Mouse (Mus musculus) mature B cell (primary cell): ENCODE measurements at regions not wholly inside any gene's neighbourhood (a gene's known extent, or its start where the extent isn't known, plus 50 kb on each side); places are given as distances from the start of the nearest gene placed in this dataset.

Experiments used
- in situ Hi-C: fragments of 300-500 bp; cut with MboI; formaldehyde crosslinking; loops from 2 replicates; pipeline ENCODE4 v1.14.3; 2019

DNA sequence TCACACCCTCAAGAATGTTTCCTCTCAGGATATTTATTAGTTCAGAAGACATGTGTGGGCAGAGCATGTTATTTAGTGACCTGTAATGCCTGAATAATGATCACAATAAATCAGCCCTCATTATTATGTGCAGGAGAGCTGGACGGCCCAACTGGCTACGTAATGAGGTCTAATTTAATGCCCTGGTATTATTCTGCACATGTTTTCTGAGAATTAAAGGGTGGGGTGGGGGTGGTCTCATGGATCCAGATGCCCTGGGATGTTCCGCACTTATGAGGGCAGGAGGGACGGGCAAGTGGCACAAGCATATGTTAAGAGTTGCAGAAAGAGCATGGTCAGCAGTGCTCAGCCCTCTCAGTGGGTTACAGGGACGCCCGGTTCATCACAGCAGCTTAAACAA is 339.7 kb upstream of the Npvf start:
- in situ Hi-C loops = loop anchor here (10.0 kb wide), 1 partner anchor 171 kb away; no protein-coding TSS in a partner anchor

- in situ Hi-C loops = no loop called here
These were observed 348.5 kb upstream of the Npvf start for GRCm38 (mm10) chr6:51002713-51003112.

GRCm38 (mm10) chr6:51006074-51006591 is 351.9 kb upstream of the Npvf start:
- in situ Hi-C loops = no loop called here

DNA sequence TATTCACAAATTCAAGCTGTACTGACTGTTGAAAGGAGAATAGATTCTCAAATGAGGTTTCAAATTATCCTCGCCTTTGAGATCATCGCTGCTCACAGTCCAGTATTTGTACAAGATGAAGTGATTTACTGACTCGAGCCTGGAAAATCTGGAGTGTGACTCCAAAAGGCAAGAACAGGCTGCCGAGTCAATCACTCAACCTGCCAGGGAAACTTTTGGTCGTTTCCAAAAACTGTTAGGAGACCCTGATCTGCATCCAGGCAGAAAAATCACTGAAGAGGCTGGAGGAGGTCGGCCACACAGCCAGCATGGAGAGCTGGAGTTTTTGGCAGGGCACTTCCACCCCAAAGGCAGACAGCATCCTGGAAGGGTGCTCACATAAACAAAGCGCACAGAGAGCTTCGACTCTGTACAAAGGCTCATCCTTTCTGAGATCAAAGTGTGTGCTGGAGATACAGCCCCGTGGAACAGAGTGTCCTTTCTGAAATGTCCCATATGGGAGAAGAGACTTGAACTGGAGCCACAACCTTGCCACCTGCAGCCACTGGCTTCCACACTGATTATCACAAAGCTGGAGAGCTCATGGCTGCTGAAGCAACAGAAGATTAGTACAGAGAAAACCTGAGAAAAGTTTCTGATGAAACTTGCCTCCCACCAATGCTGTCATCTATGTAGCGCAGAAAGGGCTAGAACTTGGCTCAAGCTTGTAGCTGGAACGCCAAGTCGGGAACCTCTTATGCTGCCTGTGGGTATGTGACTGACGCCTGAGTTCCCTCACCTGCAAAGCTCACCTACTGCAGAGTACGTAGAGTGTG is 355.5 kb upstream of the Npvf start:
- in situ Hi-C loops = no loop called here

GRCm38 (mm10) chr6:51010536-51010935 is 356.3 kb upstream of the Npvf start:
- in situ Hi-C loops = no loop called here

- in situ Hi-C loops = no loop called here
These were observed 358.0 kb upstream of the Npvf start for GRCm38 (mm10) chr6:51012086-51012830.

DNA sequence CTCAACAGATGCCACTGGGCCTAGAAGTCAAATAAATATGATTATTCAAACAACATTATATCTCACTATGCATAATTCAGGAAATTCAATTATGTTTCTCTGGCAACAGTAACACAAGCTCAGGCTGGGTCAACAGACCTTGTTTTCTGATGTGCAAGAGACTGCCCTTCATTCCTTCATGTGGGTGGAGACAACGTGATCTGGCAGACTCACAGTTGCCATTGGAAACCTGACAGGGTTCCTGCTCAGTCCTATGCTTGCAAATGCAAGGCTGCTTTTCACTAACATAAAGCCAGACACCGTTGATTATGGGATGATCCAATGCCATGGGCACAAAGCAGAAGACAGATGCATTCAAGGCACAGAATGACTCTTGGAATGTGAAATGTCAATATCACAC is 361.5 kb upstream of the Npvf start:
- in situ Hi-C loops = no loop called here

DNA sequence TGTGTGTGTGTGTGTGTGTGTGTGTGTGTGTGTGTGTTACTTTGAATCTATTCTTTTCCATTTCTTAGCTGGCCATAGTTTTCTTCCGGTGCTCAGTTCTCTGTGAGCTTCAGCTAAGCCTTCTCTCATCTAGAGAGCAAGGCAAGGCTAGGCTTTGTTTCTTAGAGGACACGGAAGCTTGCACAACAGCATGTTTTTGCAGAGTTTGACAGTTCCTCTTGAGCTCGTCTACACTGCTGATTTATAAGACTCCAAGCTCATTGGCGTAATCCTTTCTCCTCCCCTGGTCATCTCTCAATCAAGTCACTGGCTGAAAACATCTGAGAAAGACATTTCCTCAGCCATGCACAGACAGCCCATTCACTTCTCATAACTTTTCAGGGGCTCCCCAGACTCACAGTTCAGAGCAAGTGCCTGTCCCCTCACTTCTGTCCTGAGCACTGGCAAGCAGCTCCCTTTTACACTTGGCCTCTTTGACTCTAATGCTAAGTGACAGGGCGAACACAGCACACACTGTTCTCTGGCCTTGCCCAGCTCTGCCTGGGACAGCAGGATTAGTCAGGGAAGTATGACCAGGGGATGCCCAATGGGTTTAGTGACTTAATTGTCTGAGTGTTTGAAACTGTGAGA is 362.3 kb upstream of the Npvf start:
- in situ Hi-C loops = no loop called here

DNA sequence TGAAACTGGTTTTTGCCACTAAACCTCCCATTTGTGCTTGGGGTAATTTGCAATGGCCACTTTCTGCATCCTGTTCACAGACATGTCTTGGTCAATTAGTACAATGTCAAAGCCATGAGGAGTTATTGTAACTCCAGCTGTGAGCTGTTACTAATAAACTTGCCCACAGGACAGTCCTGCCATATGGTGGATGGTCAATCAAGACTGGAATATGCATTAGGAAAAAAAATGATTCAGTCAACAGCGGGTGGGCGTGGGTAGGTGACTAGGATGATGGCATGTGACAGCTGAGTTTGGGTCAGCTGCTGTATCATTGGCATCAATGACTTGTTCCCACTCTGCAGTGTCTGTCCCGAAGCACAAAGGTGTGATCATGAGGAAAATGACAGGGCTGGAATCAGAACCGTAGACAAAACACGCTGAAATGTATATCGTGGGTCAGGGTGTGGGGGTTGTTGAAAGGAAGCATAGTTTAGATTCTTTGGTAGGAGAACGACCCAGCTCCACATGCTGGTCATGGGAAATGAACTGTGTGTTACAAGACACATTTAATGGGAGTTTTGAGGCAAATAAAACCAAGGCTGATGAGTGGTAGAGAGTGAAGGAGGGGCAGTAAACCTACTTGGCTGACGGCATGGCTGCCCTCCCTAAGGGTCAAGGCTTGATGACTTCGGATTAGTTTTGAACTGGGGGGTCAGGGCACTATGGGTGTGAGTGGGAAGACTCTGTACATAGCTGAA is 363.2 kb upstream of the Npvf start:
- in situ Hi-C loops = no loop called here

DNA sequence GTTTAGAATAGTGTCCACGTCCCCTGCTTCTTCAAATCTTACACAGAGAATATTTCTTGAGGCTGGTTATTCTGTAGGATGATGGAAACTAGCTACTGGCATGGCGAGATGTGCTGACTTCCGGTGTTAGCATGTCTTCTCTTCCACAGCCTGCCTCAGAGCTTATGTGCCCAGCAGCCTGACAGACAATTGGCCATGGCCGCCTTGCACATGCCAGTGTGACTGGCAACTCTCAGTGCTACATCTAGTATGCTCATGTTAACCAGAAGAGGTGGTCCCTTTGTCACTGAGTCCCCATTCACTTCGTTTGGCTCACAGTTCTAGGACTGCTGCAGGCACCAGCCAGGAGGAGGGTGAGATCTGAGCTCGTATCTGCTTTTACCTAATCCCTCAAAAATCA is 367.0 kb upstream of the Npvf start:
- in situ Hi-C loops = no loop called here

GRCm38 (mm10) chr6:51023361-51023760 is 369.1 kb upstream of the Npvf start:
- in situ Hi-C loops = no loop called here

DNA sequence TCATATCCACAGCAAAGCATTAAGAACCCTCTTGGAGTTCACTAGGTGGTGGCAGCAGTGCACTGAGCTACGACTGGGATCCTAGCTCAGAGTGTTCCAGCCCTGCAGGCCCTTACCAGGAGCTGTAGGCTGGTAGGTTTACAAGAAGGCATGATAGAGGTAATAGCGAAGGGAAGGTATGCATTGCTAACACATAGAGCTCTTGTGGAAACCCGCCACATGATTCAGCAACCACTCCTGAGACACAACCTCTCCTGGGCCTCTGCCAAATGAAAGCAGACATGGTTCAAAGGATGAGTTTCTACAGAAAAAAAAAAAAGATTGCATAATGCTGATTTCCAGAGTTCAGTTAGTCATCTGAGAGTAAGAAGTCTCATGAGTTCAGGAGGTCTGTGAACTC is 370.5 kb upstream of the Npvf start:
- in situ Hi-C loops = no loop called here

GRCm38 (mm10) chr6:51025411-51025810 is 371.2 kb upstream of the Npvf start:
- in situ Hi-C loops = no loop called here

DNA sequence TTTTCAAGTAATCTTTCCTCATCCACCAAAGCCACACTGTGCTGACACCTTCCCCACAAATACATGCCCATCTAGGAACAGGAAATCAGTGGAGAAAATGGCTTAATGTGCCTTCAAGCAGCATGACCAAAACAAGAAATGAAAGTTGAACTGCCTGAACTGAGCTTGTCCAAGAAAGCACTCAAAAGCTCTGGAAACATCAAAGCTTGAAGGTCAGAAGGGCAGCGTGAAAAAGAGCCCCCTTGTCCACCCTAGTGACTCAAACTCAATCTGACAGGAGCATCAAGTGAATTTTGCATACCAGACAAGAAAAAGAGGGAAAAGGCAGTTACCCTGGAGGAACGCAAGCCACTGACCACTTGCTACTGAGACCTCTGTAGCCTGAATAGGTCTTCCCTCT is 373.1 kb upstream of the Npvf start:
- in situ Hi-C loops = no loop called here

- in situ Hi-C loops = no loop called here
These were observed 375.3 kb upstream of the Npvf start for GRCm38 (mm10) chr6:51029516-51029915.

DNA sequence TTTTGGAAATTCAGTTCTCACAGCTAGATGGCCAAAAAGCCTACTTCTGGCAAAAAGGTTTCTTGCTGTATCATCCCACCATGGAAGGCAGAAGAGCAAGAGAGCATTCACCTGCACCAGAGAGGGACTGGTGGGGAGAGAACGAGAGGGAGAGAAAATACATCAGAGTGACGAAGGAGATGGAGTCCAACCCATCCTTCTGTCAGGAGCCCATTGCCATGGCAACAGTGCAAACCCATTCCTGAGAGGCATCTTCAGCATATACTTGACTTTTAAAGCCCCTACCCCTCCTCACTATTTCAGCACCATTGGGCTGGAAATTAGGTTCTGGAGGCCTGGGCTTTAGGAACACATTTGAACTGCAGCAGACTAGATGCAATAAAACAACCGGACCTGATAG is 375.7 kb upstream of the Npvf start:
- in situ Hi-C loops = no loop called here

- in situ Hi-C loops = no loop called here
These were observed 379.6 kb upstream of the Npvf start for GRCm38 (mm10) chr6:51033835-51034234.

DNA sequence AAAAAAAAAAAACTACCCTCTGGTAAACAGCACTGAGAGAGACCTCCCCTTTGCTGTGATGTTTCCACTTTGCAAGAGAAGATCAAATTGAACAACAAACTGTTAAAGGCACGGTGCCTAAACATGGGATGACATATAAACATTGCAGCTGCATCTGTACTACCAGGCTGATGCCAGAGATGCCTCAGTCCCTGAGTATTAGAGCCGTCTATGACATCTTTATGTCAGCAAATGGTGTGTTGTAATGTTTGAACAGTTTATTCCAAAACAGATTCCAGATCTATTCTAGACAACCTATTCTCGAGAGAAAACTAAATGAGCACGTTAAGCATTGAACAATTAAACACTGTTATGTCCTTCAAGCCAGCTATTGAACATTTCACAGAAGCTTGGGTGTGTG is 381.8 kb upstream of the Npvf start:
- in situ Hi-C loops = no loop called here

- in situ Hi-C loops = no loop called here
These were observed 382.3 kb upstream of the Npvf start for GRCm38 (mm10) chr6:51036553-51036952.

DNA sequence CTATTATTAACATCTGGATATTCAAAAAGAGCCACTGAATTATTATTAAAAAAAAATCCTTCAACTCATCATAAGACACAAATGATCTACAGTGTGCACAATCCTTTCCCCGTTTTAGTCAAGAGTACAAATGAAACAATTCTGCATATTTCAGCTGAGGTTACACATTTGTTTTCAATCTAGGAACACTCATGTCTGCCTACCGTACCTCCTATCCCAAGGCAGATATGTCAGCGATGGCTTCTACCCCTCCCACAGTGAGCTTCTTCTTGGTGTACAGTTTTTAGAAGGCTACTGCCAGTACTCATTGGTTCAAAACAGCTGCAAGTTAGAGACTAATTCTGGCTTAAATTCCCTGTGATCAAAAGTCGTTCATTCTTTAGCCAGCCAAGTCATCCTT is 382.7 kb upstream of the Npvf start:
- in situ Hi-C loops = no loop called here

GRCm38 (mm10) chr6:51039486-51040180 is 385.4 kb upstream of the Npvf start:
- in situ Hi-C loops = no loop called here
